Mouse (Mus musculus) kidney, embryonic 15.5 days (tissue): ENCODE data around the gene Far2. TPM values are rescaled to one million over a fixed set of nuclear protein-coding genes. Genes with fewer than 3 reads are reported as not detected.

Experiments used
- ATAC-seq: fragments of 200-750 bp; cut with Nextera tagmentation; replicated peaks from 2 replicates; pipeline ENCODE4 v1.8.0; 2017; ENCODE audit warnings: moderate TSS enrichment; ENCODE audit not compliant: low FRiP score
- H3K27ac ChIP-seq: fragments of 300-500 bp; sonication (generic); 2 replicates; pipeline ENCODE4 v1.5.1; 2015; ENCODE audit warnings: mild to moderate bottlenecking, inconsistent platforms
- H3K27me3 ChIP-seq: fragments of 300-500 bp; sonication (generic); 2 replicates; pipeline ENCODE4 v1.6.1; 2015; ENCODE audit warnings: inconsistent platforms
- H3K36me3 ChIP-seq: fragments of 300-500 bp; sonication (generic); 2 replicates; pipeline ENCODE4 v1.6.1; 2015; ENCODE audit warnings: inconsistent platforms
- H3K4me1 ChIP-seq: fragments of 300-500 bp; sonication (generic); 2 replicates; pipeline ENCODE4 v1.6.1; 2015; ENCODE audit warnings: inconsistent platforms
- H3K4me2 ChIP-seq: fragments of 300-500 bp; sonication (generic); 2 replicates; pipeline ENCODE4 v1.6.1; 2015; ENCODE audit warnings: moderate library complexity, mild to moderate bottlenecking, inconsistent platforms
- H3K4me3 ChIP-seq: fragments of 300-500 bp; sonication (generic); replicated peaks from 2 replicates; pipeline ENCODE4 v1.5.1; 2015; ENCODE audit warnings: mild to moderate bottlenecking, inconsistent platforms
- H3K9ac ChIP-seq: fragments of 300-500 bp; sonication (generic); 2 replicates; pipeline ENCODE4 v1.6.1; 2015; ENCODE audit warnings: mild to moderate bottlenecking, inconsistent platforms
- H3K9me3 ChIP-seq: fragments of 300-500 bp; sonication (generic); replicated peaks from 2 replicates; pipeline ENCODE4 v1.6.1; 2016; ENCODE audit warnings: inconsistent platforms
- WGBS: fragments of 180-500 bp; shearing (Covaris S2); methylation state at CpG from one replicate; pipeline ENCODE4 v1.1.7; 2015; ENCODE audit warnings: mixed read lengths; 5-methylcytosine and 5-hydroxymethylcytosine counted together
- polyA plus RNA-seq: library from polyadenylated mRNA; unstranded; fragments of >200 nt; fragmentation: Nextera tagmentation; extraction: Ambion mirVana; gene quantifications from 2 replicates; pipeline ENCODE4 v1.2.1, GENCODE M21; 2015

The Far2 gene
- polyA plus RNA-seq, 1 experiment from 2014 or later = 3.8 TPM

DNA sequence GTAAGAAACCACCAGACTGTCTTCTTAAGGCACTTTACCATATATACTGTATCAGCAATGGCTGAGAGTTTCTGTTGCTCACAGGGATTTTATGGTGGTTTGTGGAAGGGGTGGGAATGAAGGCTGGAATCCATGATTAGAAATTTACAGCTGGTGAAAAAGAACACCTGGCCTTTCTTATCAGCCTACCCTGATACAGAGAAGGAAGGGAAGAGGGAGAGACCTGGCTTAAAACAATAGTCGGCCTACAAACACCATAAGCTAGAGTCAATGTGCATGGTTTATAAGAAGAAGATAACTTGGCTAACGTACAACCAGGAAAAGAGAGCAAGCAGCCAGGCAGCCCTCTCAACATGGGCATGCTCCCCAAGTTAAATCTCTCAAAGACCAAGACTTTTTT, 37.3 kb downstream of the Far2 start:
- no peak overlapping the region for H3K27ac ChIP-seq
- no peak overlapping the region for H3K9ac ChIP-seq
- no peaks in the 10 kb centered on the region for H3K9me3 ChIP-seq
- no peaks in the 10 kb centered on the region for H3K27me3 ChIP-seq
- no peak for ATAC-seq
- H3K4me1 ChIP-seq = no peaks in the 10 kb centered on the region
- 84% methylated on average over 2 of the region's 2 CpGs for WGBS
- H3K36me3 ChIP-seq = no peaks in the 10 kb centered on the region
- no peak overlapping the region for H3K4me3 ChIP-seq
- no peak overlapping the region for H3K4me2 ChIP-seq

DNA sequence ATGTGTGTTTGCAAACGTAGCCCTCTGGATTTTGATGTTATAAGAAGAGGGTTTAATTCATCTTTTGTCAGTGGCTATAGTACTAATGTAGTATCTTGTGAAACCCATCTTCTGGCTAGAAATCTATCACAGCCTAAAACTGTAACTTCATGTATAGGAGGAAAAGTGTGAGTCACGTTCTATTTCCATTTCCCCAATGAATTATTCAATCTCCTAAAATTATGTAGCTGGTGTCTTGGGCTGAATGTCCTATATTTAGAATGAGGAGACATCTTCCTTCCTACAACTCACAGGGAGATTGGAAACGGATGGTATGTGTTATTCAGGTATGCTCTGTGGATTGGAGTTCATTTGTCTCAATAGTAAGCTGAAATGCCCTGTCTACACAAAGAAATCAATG, 50.0 kb downstream of the Far2 start:
- no peaks in the 10 kb centered on the region for H3K9me3 ChIP-seq
- no peak overlapping the region for H3K27ac ChIP-seq
- no peak for ATAC-seq
- no peaks in the 10 kb centered on the region for H3K27me3 ChIP-seq
- H3K9ac ChIP-seq = no peak overlapping the region
- no peaks in the 10 kb centered on the region for H3K4me1 ChIP-seq
- WGBS = 76% methylated on average over 3 of the region's 3 CpGs
- H3K4me2 ChIP-seq = no peak overlapping the region
- H3K4me3 ChIP-seq = no peak overlapping the region
- no peaks in the 10 kb centered on the region for H3K36me3 ChIP-seq

DNA sequence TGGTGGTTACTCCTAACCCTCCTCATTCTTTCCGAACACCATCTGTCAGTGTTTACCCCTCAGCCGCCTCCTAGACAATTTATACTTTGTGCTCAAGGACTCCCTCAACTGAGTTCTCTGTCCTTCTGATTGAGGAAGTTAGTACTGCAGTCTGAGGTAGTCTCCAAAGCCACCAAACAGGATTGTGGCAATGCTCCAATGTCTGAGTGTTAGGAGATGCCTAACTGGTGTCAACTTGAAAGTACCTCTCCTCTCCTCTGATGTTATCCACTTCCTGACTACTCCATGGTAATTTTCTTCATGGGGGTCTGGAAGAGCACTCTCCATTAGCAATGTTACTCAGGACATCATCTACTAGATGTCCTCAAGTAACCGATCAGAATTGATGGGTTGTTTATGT, 54.9 kb downstream of the Far2 start:
- WGBS = 86% methylated on average over 3 of the region's 3 CpGs

DNA sequence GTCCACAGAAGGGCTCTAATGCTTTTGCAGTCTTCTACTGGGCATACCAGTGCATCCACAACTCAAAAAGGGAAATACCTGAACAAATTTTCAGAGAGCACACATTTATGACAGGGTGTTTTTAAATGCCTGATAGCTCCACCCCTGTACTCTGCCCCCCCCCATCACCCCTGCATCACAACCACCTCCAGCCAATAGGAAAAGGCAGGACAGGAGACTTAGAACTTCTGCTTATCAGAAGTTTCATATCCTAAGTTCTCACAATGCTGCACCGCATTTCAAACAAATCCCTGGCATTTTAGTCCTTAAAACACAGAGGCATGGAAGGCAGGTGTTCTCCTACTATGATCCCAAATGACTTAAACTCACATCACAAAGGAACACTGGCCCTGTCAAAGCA, 55.4 kb downstream of the Far2 start:
- WGBS = 97% methylated on average over 1 of the region's 1 CpGs

More for the DNA sequence above, 54.9 kb downstream of the Far2 start:
- no peak overlapping the region for H3K4me2 ChIP-seq
- ATAC-seq = no peak
- H3K27ac ChIP-seq = no peak overlapping the region
- no peak overlapping the region for H3K9ac ChIP-seq
- H3K4me1 ChIP-seq = no peaks in the 10 kb centered on the region
- no peaks in the 10 kb centered on the region for H3K27me3 ChIP-seq
- H3K36me3 ChIP-seq = no peaks in the 10 kb centered on the region
- no peak overlapping the region for H3K4me3 ChIP-seq
- H3K9me3 ChIP-seq = no peaks in the 10 kb centered on the region

DNA sequence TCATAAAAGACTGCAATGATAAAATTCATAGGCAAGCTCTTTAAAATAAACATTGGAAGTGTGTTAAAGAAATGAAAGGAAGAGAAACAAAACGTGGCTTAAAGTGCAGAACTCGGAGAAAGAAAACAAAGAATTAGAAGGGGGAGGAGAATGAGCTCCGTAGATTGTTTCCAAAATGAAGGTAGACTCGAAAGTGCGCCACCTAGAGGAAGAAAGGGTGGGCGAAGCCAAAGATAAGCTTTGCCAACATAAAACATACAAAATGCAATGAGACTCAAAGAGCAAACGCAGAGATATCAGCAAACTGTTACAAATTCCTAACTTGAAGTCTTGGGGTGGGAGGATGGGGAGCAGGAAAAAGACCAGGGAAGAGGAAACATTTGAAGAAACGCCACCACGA, 57.2 kb downstream of the Far2 start:
- no peak overlapping the region for H3K9ac ChIP-seq
- no peaks in the 10 kb centered on the region for H3K4me1 ChIP-seq
- no peak for ATAC-seq
- no peaks in the 10 kb centered on the region for H3K27me3 ChIP-seq
- no peaks in the 10 kb centered on the region for H3K36me3 ChIP-seq
- no peak overlapping the region for H3K27ac ChIP-seq
- no peak overlapping the region for H3K4me3 ChIP-seq
- WGBS = 39% methylated on average over 9 of the region's 9 CpGs
- no peak overlapping the region for H3K4me2 ChIP-seq
- no peaks in the 10 kb centered on the region for H3K9me3 ChIP-seq

More for the DNA sequence above, 55.4 kb downstream of the Far2 start:
- Histone ChIP-seq H3K9ac (no peak overlapping the region), H3K4me2 (no peak overlapping the region), H3K4me3 (no peak overlapping the region), H3K27me3 (no peaks in the 10 kb centered on the region), H3K4me1 (no peaks in the 10 kb centered on the region), H3K27ac (no peak overlapping the region), H3K36me3 (no peaks in the 10 kb centered on the region), H3K9me3 (no peaks in the 10 kb centered on the region)
- no peak for ATAC-seq

DNA sequence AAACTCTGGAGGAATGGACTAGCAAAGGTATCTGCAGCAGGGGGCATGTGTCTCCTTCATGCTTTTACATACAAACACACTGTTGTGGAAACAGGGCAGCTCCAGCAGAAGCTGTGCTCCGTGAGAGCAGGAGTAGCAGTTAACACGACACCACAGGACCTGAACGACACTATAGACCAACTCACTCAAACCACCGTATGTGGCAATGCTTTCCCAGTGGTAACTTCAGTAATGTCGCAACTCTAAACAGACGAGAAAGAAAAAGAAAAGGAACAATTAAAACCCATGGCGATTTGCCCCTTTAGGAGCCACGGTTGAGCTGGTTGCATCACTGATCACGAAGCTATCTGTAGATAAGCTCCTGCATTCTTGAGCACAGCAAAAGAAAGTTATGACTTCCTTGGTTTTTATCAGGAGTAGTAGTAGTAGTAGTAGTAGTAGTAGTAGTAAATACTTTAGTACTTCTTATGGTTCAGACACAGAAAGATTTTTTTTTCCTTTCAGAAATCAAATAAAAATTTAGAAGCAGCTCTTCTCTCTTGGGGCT, 58.7 kb downstream of the Far2 start:
- Histone ChIP-seq H3K9me3 (no peaks in the 10 kb centered on the region), H3K9ac (no peak overlapping the region), H3K36me3 (no peaks in the 10 kb centered on the region), H3K4me1 (no peaks in the 10 kb centered on the region), H3K27ac (no peak overlapping the region), H3K4me3 (no peak overlapping the region), H3K27me3 (no peaks in the 10 kb centered on the region), H3K4me2 (no peak overlapping the region)
- ATAC-seq = no peak
- WGBS = 73% methylated on average over 9 of the region's 9 CpGs

DNA sequence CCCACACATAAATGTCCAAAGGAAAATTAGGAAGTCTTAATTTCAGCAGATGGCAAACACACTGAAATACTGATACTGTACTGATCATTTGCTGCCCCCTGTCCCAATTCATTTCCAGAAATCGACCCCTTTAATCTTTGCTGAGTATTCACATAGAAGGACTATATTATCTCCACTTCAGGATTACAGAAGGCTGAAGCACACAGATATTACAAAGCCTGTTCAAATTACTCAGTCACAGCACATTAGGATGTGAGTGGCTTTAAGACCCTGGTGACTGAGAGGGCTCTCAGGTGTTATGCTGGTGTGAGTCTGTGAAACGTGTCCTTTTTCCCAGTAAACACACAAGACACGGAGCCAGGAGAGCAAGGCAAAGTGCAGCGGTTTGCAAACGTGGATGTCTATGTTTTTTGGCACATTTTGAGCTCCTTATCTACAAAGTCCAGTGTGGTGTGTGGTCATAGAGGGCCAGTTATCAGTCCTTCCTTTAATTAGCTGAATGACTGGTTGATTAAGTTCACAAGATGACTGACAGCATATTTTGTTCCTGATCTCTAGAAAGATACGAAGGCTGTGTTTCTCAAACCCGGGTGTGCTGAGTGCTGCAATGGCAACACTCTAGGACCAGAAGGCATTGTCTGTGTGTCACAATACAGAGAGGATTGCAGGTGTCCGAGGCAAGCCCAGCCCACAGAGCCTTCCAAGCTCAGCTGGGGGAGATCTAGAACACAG, 61.8 kb downstream of the Far2 start:
- no peak for ATAC-seq
- Histone ChIP-seq H3K36me3 (no peaks in the 10 kb centered on the region), H3K4me3 (no peak overlapping the region), H3K27me3 (no peaks in the 10 kb centered on the region), H3K9ac (no peak overlapping the region), H3K4me1 (no peaks in the 10 kb centered on the region), H3K27ac (no peak overlapping the region), H3K9me3 (no peaks in the 10 kb centered on the region), H3K4me2 (no peak overlapping the region)
- WGBS = 62% methylated on average over 8 of the region's 8 CpGs

DNA sequence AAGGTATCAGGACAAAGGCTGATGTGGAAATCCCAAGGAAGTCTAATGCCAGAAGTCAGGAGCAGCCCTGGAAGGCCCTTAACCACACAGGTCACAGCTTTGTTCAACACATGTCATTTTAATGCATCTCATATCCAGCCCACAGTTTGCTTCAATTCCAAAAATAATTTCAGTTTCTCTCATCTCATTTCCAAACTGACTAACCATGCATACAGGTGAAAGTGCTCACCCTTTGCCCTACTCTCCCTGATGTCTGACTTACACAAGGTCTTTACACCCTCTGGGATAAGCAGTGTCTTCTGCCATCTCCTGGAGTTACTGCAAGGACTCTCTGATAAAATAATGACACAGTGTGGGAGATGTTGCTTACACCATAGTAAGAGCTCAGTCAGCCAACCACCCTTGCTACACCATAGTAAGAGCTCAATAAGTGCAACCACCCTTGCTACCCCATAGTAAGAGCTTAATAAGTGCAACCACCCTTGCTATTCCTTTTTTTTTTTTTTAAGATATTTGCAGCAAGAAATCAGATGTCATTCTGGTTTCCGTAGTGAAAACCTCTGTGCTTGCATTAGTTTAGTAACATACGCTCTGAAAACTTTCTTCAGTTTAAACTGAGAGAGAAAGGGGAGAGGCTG, 64.1 kb downstream of the Far2 start:
- H3K9ac ChIP-seq = no peak overlapping the region
- no peaks in the 10 kb centered on the region for H3K9me3 ChIP-seq
- H3K36me3 ChIP-seq = no peaks in the 10 kb centered on the region
- no peak overlapping the region for H3K4me2 ChIP-seq
- no peak for ATAC-seq
- H3K27ac ChIP-seq = no peak overlapping the region
- 95% methylated on average over 2 of the region's 2 CpGs for WGBS
- no peaks in the 10 kb centered on the region for H3K27me3 ChIP-seq
- no peaks in the 10 kb centered on the region for H3K4me1 ChIP-seq
- no peak overlapping the region for H3K4me3 ChIP-seq

DNA sequence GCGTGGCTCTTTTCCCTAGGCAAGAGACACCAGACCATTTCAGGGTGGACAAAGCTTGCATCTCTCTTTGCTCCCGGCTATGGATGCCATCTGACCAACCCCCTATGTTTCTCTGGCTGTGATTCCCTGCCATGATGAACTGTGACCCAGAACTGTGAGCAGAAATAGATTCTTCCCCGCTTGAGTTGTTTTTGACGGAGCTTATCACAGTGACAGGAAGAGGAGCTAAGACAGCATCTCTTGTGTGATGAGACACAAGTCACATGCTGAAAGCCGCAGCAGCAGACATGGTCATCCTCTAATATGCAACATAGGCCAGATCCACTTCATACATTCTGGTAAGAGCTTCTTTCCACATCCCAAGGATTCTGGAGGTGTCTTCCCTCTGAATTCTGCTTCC, 69.3 kb downstream of the Far2 start:
- Histone ChIP-seq H3K36me3 (no peaks in the 10 kb centered on the region), H3K27ac (no peak overlapping the region), H3K9me3 (no peaks in the 10 kb centered on the region), H3K27me3 (no peaks in the 10 kb centered on the region), H3K4me3 (no peak overlapping the region), H3K4me1 (no peaks in the 10 kb centered on the region), H3K9ac (no peak overlapping the region), H3K4me2 (no peak overlapping the region)
- no peak for ATAC-seq
- 86% methylated on average over 5 of the region's 5 CpGs for WGBS

DNA sequence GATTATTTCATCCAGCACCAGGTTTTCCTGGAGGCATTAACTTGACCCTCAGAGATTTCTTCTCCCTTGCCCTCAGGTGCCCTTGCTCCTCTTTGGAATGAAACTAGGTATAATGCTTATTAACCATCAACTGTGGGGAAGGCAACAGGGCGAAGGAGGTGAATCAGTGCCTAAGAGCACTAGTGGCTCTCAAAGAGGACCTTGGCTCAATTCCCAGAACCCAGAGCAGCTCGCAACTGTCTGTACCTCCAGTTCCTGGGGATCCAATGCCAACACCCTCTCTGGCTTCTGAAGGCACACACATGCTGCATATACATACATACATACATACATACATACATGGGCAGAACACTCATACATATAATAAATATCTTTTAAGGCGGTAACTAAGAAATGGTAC, 69.8 kb downstream of the Far2 start:
- H3K27ac ChIP-seq = no peak overlapping the region
- WGBS = 88% methylated on average over 3 of the region's 3 CpGs

DNA sequence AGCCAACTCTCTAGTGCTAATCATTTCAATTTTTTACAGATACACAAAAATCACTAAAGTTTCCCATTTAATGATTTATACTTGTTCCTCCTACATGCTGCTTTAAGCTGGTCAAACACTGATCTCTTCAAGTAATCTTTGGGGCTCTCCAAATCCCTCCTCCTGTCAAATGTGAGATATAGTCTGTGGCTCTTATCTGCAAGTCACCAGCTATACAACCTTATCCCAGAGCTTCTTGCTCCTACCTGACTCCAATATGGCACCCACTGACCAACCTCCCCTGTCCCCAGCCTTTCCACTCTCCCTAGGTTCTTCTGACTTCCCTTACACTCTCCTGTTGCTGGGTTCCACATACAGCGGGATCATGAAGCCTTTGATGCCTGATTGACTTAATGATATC, 70.6 kb downstream of the Far2 start:
- Histone ChIP-seq H3K4me2 (no peak overlapping the region), H3K4me3 (no peak overlapping the region), H3K27ac (no peak overlapping the region), H3K27me3 (no peaks in the 10 kb centered on the region), H3K36me3 (no peaks in the 10 kb centered on the region), H3K9ac (no peak overlapping the region), H3K4me1 (no peaks in the 10 kb centered on the region), H3K9me3 (no peaks in the 10 kb centered on the region)
- 89% methylated on average over 1 of the region's 1 CpGs for WGBS
- no peak for ATAC-seq

More for the DNA sequence above, 69.8 kb downstream of the Far2 start:
- H3K4me1 ChIP-seq = no peaks in the 10 kb centered on the region
- no peaks in the 10 kb centered on the region for H3K27me3 ChIP-seq
- no peak overlapping the region for H3K4me2 ChIP-seq
- no peak overlapping the region for H3K4me3 ChIP-seq
- H3K36me3 ChIP-seq = no peaks in the 10 kb centered on the region
- no peaks in the 10 kb centered on the region for H3K9me3 ChIP-seq
- H3K9ac ChIP-seq = no peak overlapping the region
- no peak for ATAC-seq

DNA sequence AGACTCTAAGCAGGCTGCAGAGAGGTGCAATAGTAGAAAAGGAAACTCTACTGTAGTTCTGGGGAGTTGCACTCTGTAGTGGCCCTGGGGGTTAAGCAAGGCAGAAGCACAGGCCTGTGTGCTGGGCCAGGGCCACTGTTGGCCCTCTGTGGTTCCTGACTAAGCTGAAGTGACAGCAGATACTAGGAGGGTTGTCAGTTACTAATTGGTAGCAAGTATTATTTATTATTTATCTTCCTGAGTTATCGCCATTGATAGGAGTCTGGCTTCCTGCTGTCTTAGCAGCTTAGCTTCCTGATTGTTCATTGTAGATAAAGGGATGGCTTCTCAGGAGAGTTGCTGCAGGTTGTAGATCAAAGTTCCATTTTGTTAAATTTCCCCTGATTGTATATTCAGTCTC, 73.6 kb downstream of the Far2 start:
- no peak overlapping the region for H3K27ac ChIP-seq
- WGBS = 81% methylated on average over 1 of the region's 1 CpGs
- H3K4me1 ChIP-seq = no peaks in the 10 kb centered on the region
- no peak overlapping the region for H3K9ac ChIP-seq
- no peaks in the 10 kb centered on the region for H3K27me3 ChIP-seq
- H3K9me3 ChIP-seq = no peaks in the 10 kb centered on the region
- no peak for ATAC-seq
- H3K4me3 ChIP-seq = no peak overlapping the region
- H3K36me3 ChIP-seq = no peaks in the 10 kb centered on the region
- H3K4me2 ChIP-seq = no peak overlapping the region
